Mouse (Mus musculus) lung, embryonic 14.5 days (tissue): Measurements from ENCODE around the gene Mcoln2. TPM values are rescaled to one million over a fixed set of nuclear protein-coding genes. Genes with fewer than 3 reads are reported as not detected.

ENCODE experiments used
- ATAC-seq: fragments of 200-750 bp; cut with Nextera tagmentation; 2 replicates; pipeline ENCODE4 v1.8.0; 2017; ENCODE audit warnings: mild to moderate bottlenecking, moderate TSS enrichment, moderate library complexity; ENCODE audit not compliant: insufficient read depth
- DNase-seq: peaks from one replicate; pipeline ENCODE4 v3.0.0-alpha.2; 2015
- H3K27ac ChIP-seq: fragments of 300-500 bp; sonication (generic); 2 replicates; pipeline ENCODE4 v1.5.1; 2014; ENCODE audit warnings: low read depth, mild to moderate bottlenecking, moderate library complexity
- H3K27me3 ChIP-seq: fragments of 300-500 bp; sonication (generic); 2 replicates; pipeline ENCODE4 v1.6.1; 2014; ENCODE audit warnings: low read length, control low read depth; ENCODE audit not compliant: insufficient read depth
- H3K36me3 ChIP-seq: fragments of 300-500 bp; sonication (generic); 2 replicates; pipeline ENCODE4 v1.6.1; 2014; ENCODE audit warnings: control low read depth; ENCODE audit not compliant: insufficient read depth
- H3K4me1 ChIP-seq: fragments of 300-500 bp; sonication (generic); 2 replicates; pipeline ENCODE4 v1.6.1; 2014; ENCODE audit warnings: antibody characterized with exemption, control low read depth; ENCODE audit not compliant: insufficient read depth
- H3K4me2 ChIP-seq: fragments of 300-500 bp; sonication (generic); 2 replicates; pipeline ENCODE4 v1.6.1; 2014; ENCODE audit warnings: mild to moderate bottlenecking
- H3K4me3 ChIP-seq: fragments of 300-500 bp; sonication (generic); 2 replicates; pipeline ENCODE4 v1.5.1; 2014; ENCODE audit warnings: low read depth, low read length
- H3K9ac ChIP-seq: fragments of 300-500 bp; sonication (generic); 2 replicates; pipeline ENCODE4 v1.6.1; 2014
- H3K9me3 ChIP-seq: fragments of 300-500 bp; sonication (generic); 2 replicates; pipeline ENCODE4 v1.6.1; 2016; ENCODE audit warnings: low read depth, low read length, control low read depth
- CTCF ChIP-seq: IDR thresholded peaks from 2 replicates; pipeline ENCODE4 v1.5.1; 2016; ENCODE audit warnings: antibody characterized with exemption, low read depth
- WGBS: fragments of 180-500 bp; shearing (Covaris S2); extraction: QIAGEN DNeasy Blood & Tissue Kit; methylation state at CpG from one replicate; pipeline ENCODE4 v1.1.7; 2014; 5-methylcytosine and 5-hydroxymethylcytosine counted together
- polyA plus RNA-seq: library from polyadenylated mRNA; unstranded; fragments of >200 nt; fragmentation: Nextera tagmentation; extraction: Ambion mirVana; gene quantifications from 2 replicates; pipeline ENCODE4 v1.2.1, GENCODE M21; 2014

Mcoln2 gene
- polyA plus RNA-seq, 1 experiment from 2014 or later = 0.33 TPM

DNA sequence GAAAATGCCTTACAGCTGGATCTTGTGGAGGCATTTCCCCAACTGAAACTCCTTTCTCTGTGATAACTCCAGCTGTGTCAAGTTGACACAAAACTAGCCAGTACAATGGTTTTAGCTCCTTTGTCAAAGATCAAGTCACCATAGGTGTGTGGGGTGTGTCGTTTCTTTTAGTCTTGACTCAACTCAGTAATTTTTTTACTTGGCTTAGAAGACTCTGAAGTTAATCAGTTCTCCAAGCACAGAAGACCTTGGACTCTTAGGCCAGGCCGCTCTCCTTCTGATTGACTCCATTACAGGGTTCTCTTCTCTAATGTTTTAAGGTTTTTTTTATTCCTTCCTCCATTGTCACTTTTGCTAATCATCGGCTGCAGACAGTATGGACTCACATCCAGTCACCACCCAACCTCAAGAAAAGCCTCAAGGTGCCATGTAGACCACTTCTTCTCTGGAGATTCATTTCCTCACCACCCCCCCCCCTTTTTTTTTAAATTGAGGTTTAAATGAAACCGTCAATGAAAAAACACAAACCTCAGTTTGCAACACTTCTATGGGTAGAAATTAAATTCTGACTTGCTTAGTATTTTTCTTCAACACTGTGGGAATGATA is 61.6 kb downstream of the Mcoln2 start:
- no peak for TF ChIP-seq CTCF
- Histone ChIP-seq H3K4me3 (no peak overlapping the region), H3K27ac (no peak overlapping the region), H3K36me3 (no peaks in the 10 kb centered on the region), H3K4me2 (no peak overlapping the region), H3K27me3 (no peaks in the 10 kb centered on the region), H3K4me1 (peaks cover 5% of the 10 kb centered on the region), H3K9me3 (no peaks in the 10 kb centered on the region), H3K9ac (no peak overlapping the region)
- no peak for ATAC-seq
- no peak for DNase-seq
- 87% methylated on average over 4 of the region's 4 CpGs for WGBS

DNA sequence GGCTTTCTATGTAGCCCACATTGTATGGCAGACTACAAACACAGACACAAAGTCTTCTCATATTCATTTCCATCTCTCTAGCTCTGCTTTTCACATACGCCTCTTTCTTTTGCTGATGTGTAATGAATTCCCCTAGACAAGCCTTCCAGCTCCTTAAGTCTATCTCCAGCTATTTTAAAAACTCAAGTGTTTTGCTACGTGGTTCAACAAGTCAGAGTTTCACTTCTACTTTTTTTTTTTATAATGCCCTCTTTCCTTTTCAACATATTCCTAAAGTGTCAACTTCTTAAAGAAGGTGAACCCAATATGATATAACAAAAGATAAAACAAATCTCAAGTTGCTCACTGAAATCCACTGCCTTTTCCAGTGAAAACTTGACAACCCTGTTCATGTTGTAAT is 62.3 kb downstream of the Mcoln2 start:
- Histone ChIP-seq H3K4me1 (peaks cover 5% of the 10 kb centered on the region), H3K9me3 (no peaks in the 10 kb centered on the region), H3K27me3 (no peaks in the 10 kb centered on the region), H3K4me2 (no peak overlapping the region), H3K9ac (no peak overlapping the region), H3K36me3 (no peaks in the 10 kb centered on the region), H3K4me3 (no peak overlapping the region), H3K27ac (no peak overlapping the region)
- 69% methylated on average over 2 of the region's 2 CpGs for WGBS
- DNase-seq = no peak
- TF ChIP-seq CTCF = no peak
- ATAC-seq = no peak

DNA sequence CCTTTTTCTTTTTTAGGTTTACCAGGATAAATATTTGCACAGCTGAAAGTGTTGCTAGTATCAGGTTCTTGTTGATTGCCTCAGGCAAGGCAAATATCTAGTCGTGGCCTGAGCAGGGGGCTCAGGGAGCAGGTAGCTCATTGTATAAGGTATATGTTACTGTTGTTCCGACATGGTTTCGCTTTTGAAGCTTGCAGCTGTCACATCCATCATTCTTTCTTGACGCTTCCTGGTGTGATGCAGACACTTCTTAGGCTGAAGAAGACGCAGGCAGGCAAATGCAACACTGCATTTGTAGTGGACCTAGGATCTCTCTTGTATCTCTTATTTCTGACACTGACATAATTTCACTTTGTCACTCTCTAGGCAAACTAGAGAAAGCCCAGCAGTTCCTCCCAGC is 63.7 kb downstream of the Mcoln2 start:
- 22% methylated on average over 5 of the region's 5 CpGs for WGBS

DNA sequence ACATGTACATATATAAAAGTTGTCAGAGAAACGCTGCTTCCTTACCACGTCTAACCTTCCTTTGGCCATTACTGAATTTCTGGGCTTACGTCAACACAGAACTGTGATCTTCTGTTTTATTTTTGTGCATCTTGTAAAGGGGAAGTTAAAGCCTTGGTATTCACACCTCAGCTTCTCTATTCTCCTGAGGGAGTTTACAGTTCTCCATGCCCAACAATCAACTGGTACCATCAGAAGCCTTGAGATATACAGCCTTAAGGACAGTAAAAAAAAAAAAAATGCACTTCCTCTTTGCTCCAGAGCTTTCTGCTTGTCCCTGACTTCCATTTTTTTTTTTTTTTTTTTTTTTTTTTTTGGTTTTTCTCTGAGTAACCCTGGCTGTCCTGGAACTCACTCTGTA is 66.9 kb downstream of the Mcoln2 start:
- WGBS = 95% methylated on average over 3 of the region's 3 CpGs
- no peak overlapping the region for H3K27ac ChIP-seq

More for the DNA sequence above, 63.7 kb downstream of the Mcoln2 start:
- Histone ChIP-seq H3K9ac (no peak overlapping the region), H3K9me3 (no peaks in the 10 kb centered on the region), H3K4me3 (no peak overlapping the region), H3K36me3 (no peaks in the 10 kb centered on the region), H3K27me3 (no peaks in the 10 kb centered on the region), H3K4me1 (peaks cover 5% of the 10 kb centered on the region), H3K4me2 (peak overlapping the region; percentile 35), H3K27ac (no peak overlapping the region)
- TF ChIP-seq CTCF = no peak
- no peak for DNase-seq
- no peak for ATAC-seq

DNA sequence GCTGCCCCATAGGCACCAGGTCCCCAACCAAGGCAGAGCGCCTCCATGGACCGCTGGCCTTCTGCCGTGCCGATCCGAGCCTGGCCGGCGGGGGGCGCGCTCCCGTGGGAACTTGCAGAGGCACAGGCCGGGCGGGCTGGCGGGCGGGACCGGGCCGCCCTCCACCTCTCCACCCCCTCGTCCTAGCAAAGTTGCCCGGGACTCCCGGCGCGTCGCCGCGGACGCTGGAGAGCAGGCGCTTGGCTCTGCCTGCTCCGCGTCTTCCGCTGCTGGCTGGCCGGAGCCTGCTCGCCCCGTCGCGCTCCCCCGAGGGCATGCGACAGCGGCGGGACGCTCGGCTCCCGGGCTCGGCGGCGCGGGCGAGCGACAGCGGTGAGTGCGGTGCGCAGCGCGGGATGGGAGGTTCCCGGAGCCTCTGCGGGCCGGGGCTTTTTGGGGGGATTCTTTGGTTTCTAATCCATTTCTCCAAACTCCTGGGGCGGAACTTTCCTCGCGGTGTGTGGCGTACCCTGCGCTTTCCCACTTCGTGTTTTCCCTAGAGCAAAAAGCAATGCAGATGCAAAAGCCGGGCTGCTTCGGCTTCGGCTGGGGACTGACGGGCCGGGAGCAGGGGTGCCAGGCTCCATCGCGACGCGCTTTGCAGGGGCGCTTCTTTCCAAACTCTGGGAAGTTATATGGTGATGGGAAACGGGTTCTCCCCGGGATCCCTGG is 71.3 kb downstream of the Mcoln2 start, which contains the start of gene Lpar3:
Gene Lpar3 (plus strand): TSS at position 188 of the 711 bp plus-strand sequence.
- Histone ChIP-seq H3K4me3 (peak within 1 kb of the TSS; percentile 52), H3K9me3 (no peaks in the 10 kb centered on the region), H3K4me1 (peaks cover 2% of the 10 kb centered on the region), H3K4me2 (peak within 1 kb of the TSS; percentile 90), H3K27me3 (peaks cover 34% of the 10 kb centered on the region), H3K9ac (peak within 1 kb of the TSS; percentile 46), H3K36me3 (no peaks in the 10 kb centered on the region), H3K27ac (no peak within 1 kb of the TSS)
- ATAC-seq = peak; percentile 90
- 2% methylated on average over 73 of the region's 73 CpGs for WGBS
- TF ChIP-seq CTCF = peak; percentile 61
- peak; percentile 82 for DNase-seq

More for the DNA sequence above, 66.9 kb downstream of the Mcoln2 start:
- Histone ChIP-seq H3K36me3 (no peaks in the 10 kb centered on the region), H3K4me2 (no peak overlapping the region), H3K9me3 (no peaks in the 10 kb centered on the region), H3K4me1 (peaks cover 7% of the 10 kb centered on the region), H3K4me3 (no peak overlapping the region), H3K9ac (no peak overlapping the region), H3K27me3 (peaks cover 18% of the 10 kb centered on the region)
- no peak for DNase-seq
- no peak for ATAC-seq
- TF ChIP-seq CTCF = no peak

DNA sequence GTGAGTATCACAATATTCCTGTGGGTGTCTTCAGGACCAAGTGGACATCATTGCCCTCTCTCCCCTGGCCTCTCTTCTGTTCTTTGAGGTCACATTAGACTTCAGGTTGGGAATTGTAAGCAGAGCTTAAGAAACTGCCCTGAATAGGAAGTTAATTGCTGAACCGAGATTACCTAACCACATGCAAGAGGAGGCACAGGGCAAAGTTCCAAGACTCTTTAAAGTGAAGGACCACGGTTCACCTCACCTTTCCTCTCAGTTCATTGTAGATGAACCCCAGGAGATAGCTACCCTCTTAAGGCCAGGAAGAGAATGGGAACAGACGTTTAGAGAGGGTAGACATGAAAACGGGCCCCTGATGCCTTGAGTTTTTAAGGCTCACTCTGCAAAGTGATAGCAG is 74.6 kb downstream of the Mcoln2 start:
- no peak for TF ChIP-seq CTCF
- no peaks in the 10 kb centered on the region for H3K36me3 ChIP-seq
- H3K27ac ChIP-seq = no peak overlapping the region
- 64% methylated on average over 4 of the region's 4 CpGs for WGBS
- H3K27me3 ChIP-seq = peaks cover 30% of the 10 kb centered on the region
- no peaks in the 10 kb centered on the region; the same call in none of the 2 replicates for H3K4me1 ChIP-seq
- no peak for ATAC-seq
- no peak overlapping the region for H3K9ac ChIP-seq
- no peak overlapping the region for H3K4me3 ChIP-seq
- H3K9me3 ChIP-seq = no peaks in the 10 kb centered on the region
- no peak overlapping the region for H3K4me2 ChIP-seq
- DNase-seq = no peak

DNA sequence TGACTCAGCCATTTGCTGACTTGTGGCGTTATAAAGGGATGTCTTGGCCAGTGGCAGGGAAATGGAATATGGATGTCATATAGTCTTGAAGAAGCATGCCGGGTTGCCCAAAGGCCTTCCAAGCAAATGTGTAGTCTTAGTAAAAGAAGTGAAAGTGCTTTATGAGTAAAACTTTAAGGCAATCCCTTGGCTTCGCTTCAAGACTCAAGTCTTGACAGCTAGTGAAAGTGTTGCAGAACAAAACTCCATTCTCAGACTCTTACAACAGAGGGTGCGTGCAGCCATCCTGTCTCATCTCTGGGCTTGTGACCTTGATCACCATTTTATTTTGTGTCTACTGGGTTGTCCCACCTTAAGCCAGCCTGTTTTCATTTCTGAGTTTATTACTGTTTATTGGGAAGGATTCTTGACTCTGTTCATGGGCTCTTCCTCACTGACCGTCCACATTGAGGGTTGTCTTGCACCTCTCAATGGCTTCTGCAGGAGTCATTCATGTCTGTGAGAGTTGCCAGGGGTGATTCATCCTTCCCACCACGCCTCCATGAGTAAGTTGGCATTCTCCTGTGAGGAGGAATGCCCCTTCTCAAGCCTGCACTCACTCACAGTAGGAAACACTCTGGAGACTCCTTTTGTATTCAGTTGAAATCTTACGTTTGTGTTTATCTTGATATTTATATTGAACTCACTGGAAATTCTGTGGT is 75.6 kb downstream of the Mcoln2 start:
- no peak for TF ChIP-seq CTCF
- Histone ChIP-seq H3K9ac (no peak overlapping the region), H3K4me2 (no peak overlapping the region), H3K4me1 (no peaks in the 10 kb centered on the region; the same call in 1 of the 2 replicates), H3K27ac (no peak overlapping the region), H3K9me3 (no peaks in the 10 kb centered on the region), H3K4me3 (no peak overlapping the region), H3K27me3 (peaks cover 25% of the 10 kb centered on the region), H3K36me3 (no peaks in the 10 kb centered on the region)
- DNase-seq = peak; percentile 59
- ATAC-seq = no peak
- WGBS = 63% methylated on average over 7 of the region's 7 CpGs
